Mouse (Mus musculus): ENCODE data around the gene Ywhag. TPM values are rescaled to one million over a fixed set of nuclear protein-coding genes. Genes with fewer than 3 reads are reported as not detected.

Gene Ywhag
- polyA plus RNA-seq, 1 experiment from 2014 or later: 200 TPM

- WGBS (ENCODE audit: missing documents): 94% methylated on average over 15 of the region's 15 CpGs
- peak overlapping the region; percentile 61 for H3K4me3 ChIP-seq (ENCODE audit: inconsistent target)
These were observed 26.7 kb upstream of the Ywhag start for GRCm38 (mm10) chr5:135960909-135961635.

GRCm38 (mm10) chr5:135959911-135960310 lies 25.5 kb upstream of the Ywhag start:
- Histone ChIP-seq H3K27ac (no peak overlapping the region), H3K4me3 (ENCODE audit: inconsistent target) (no peak overlapping the region), H3K79me2 (ENCODE audit: inconsistent target) (peaks cover 16% of the 10 kb centered on the region), H3K36me3 (ENCODE audit: inconsistent target) (no peaks in the 10 kb centered on the region)
- 84% methylated on average over 6 of the region's 7 CpGs for WGBS (ENCODE audit: missing documents)

More at GRCm38 (mm10) chr5:135960909-135961635, 26.7 kb upstream of the Ywhag start:
- peaks cover 16% of the 10 kb centered on the region for H3K79me2 ChIP-seq (ENCODE audit: inconsistent target)
- peak overlapping the region; percentile 99 for H3K27ac ChIP-seq
- H3K36me3 ChIP-seq (ENCODE audit: inconsistent target): no peaks in the 10 kb centered on the region

GRCm38 (mm10) chr5:135958367-135958766 lies 24.0 kb upstream of the Ywhag start:
- Histone ChIP-seq H3K36me3 (ENCODE audit: inconsistent target) (no peaks in the 10 kb centered on the region), H3K4me3 (ENCODE audit: inconsistent target) (no peak overlapping the region), H3K79me2 (ENCODE audit: inconsistent target) (peaks cover 16% of the 10 kb centered on the region), H3K27ac (peak overlapping the region; percentile 89)
- 90% methylated on average over 4 of the region's 4 CpGs for WGBS (ENCODE audit: missing documents)

GRCm38 (mm10) chr5:135957207-135957974 lies 23.0 kb upstream of the Ywhag start:
- peak overlapping the region; percentile 19 for H3K4me3 ChIP-seq (ENCODE audit: inconsistent target)
- peaks cover 16% of the 10 kb centered on the region for H3K79me2 ChIP-seq (ENCODE audit: inconsistent target)
- 5% methylated on average over 28 of the region's 28 CpGs for WGBS (ENCODE audit: missing documents)
- H3K36me3 ChIP-seq (ENCODE audit: inconsistent target): no peaks in the 10 kb centered on the region
- H3K27ac ChIP-seq: peak overlapping the region; percentile 89

- H3K4me3 ChIP-seq (ENCODE audit: inconsistent target): no peak overlapping the region
These were observed 22.1 kb upstream of the Ywhag start for GRCm38 (mm10) chr5:135956300-135957206.

GRCm38 (mm10) chr5:135952830-135953229 lies 18.4 kb upstream of the Ywhag start:
- Histone ChIP-seq H3K4me3 (ENCODE audit: inconsistent target) (no peak overlapping the region), H3K27ac (peak overlapping the region; percentile 33), H3K79me2 (ENCODE audit: inconsistent target) (no peaks in the 10 kb centered on the region), H3K36me3 (ENCODE audit: inconsistent target) (no peaks in the 10 kb centered on the region)
- 100% methylated on average over 1 of the region's 2 CpGs for WGBS (ENCODE audit: missing documents)

More at GRCm38 (mm10) chr5:135956300-135957206, 22.1 kb upstream of the Ywhag start:
- WGBS (ENCODE audit: missing documents): 72% methylated on average over 9 of the region's 9 CpGs
- Histone ChIP-seq H3K36me3 (ENCODE audit: inconsistent target) (no peaks in the 10 kb centered on the region), H3K27ac (peak overlapping the region; percentile 89), H3K79me2 (ENCODE audit: inconsistent target) (peaks cover 13% of the 10 kb centered on the region)

GRCm38 (mm10) chr5:135951660-135952059 lies 17.2 kb upstream of the Ywhag start:
- 83% methylated on average over 2 of the region's 2 CpGs for WGBS (ENCODE audit: missing documents)
- peak overlapping the region; percentile 48 for H3K27ac ChIP-seq
- H3K4me3 ChIP-seq (ENCODE audit: inconsistent target): no peak overlapping the region

GRCm38 (mm10) chr5:135950710-135951412 lies 16.4 kb upstream of the Ywhag start:
- Histone ChIP-seq H3K79me2 (ENCODE audit: inconsistent target) (no peaks in the 10 kb centered on the region), H3K4me3 (ENCODE audit: inconsistent target) (no peak overlapping the region), H3K36me3 (ENCODE audit: inconsistent target) (no peaks in the 10 kb centered on the region), H3K27ac (peak overlapping the region; percentile 48)
- WGBS (ENCODE audit: missing documents): 74% methylated on average over 11 of the region's 11 CpGs

More at GRCm38 (mm10) chr5:135951660-135952059, 17.2 kb upstream of the Ywhag start:
- H3K36me3 ChIP-seq (ENCODE audit: inconsistent target): no peaks in the 10 kb centered on the region
- no peaks in the 10 kb centered on the region for H3K79me2 ChIP-seq (ENCODE audit: inconsistent target)

GRCm38 (mm10) chr5:135946621-135947020 lies 12.2 kb upstream of the Ywhag start:
- no peaks in the 10 kb centered on the region for H3K79me2 ChIP-seq (ENCODE audit: inconsistent target)
- H3K27ac ChIP-seq: no peak overlapping the region
- WGBS (ENCODE audit: missing documents): 94% methylated on average over 5 of the region's 5 CpGs
- no peaks in the 10 kb centered on the region for H3K36me3 ChIP-seq (ENCODE audit: inconsistent target)
- H3K4me3 ChIP-seq (ENCODE audit: inconsistent target): no peak overlapping the region

GRCm38 (mm10) chr5:135945916-135946408 lies 11.5 kb upstream of the Ywhag start:
- Histone ChIP-seq H3K79me2 (ENCODE audit: inconsistent target) (no peaks in the 10 kb centered on the region), H3K4me3 (ENCODE audit: inconsistent target) (no peak overlapping the region), H3K36me3 (ENCODE audit: inconsistent target) (no peaks in the 10 kb centered on the region), H3K27ac (no peak overlapping the region)
- 92% methylated on average over 8 of the region's 10 CpGs for WGBS (ENCODE audit: missing documents)

- Histone ChIP-seq H3K36me3 (ENCODE audit: inconsistent target) (no peaks in the 10 kb centered on the region), H3K79me2 (ENCODE audit: inconsistent target) (no peaks in the 10 kb centered on the region), H3K4me3 (ENCODE audit: inconsistent target) (no peak overlapping the region), H3K27ac (no peak overlapping the region)
- WGBS (ENCODE audit: missing documents): 67% methylated on average over 6 of the region's 6 CpGs
These were observed 8.3 kb upstream of the Ywhag start for GRCm38 (mm10) chr5:135942710-135943109.

- H3K36me3 ChIP-seq (ENCODE audit: inconsistent target): no peaks in the 10 kb centered on the region
- WGBS (ENCODE audit: missing documents): 90% methylated on average over 5 of the region's 5 CpGs
- H3K4me3 ChIP-seq (ENCODE audit: inconsistent target): no peak overlapping the region
- H3K27ac ChIP-seq: no peak overlapping the region
- no peaks in the 10 kb centered on the region for H3K79me2 ChIP-seq (ENCODE audit: inconsistent target)
These were observed 6.2 kb upstream of the Ywhag start for GRCm38 (mm10) chr5:135940587-135940986.

- no peak overlapping the region for H3K4me3 ChIP-seq (ENCODE audit: inconsistent target)
- WGBS (ENCODE audit: missing documents): 93% methylated on average over 5 of the region's 6 CpGs
- peaks cover 34% of the 10 kb centered on the region for H3K79me2 ChIP-seq (ENCODE audit: inconsistent target)
- H3K36me3 ChIP-seq (ENCODE audit: inconsistent target): peaks cover 16% of the 10 kb centered on the region
- peak overlapping the region; percentile 95; the same call in 1 of the 2 replicates for H3K27ac ChIP-seq
These were observed 1.3 kb upstream of the Ywhag start for GRCm38 (mm10) chr5:135935641-135936190.

Measured in macrophage (primary cell).